Comparison of ENCODE assay signal across 19 mouse cellular contexts in the genomic region with DNA sequence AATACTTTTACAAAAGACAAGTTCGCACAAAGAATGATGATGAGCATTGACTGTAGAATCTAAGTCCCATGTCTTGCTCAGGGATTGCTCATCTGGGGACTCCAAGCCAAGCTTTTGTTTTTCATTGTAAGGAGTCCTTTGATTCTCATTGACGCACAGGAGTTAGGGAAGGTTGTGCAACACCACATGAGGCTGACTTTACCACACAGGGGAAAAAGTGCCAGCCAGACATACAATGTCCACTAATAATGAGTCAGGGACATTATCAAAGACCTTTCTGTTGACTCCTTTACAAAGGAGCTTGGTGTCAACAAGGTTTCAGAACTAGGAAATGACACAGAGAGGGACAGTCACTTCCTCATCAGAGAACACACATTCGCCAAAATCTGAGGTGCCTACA.
A peak's percentile ranks its signal among the peaks of the same experiment; 100 is the strongest.
DNase-seq lines count a peak whose midpoint lies in the region; ATAC-seq and TF ChIP-seq lines count a peak whose summit lies in the region.
"Had no signal": no experiment of that assay in that cellular context is flagged by ENCODE, and none has a peak within 500 bp of the region (broad histone marks: within the 10 kb centered on the region; RNA-seq: fewer than 3 reads in every experiment).

No protein-coding gene starts in this region.

- no peaks in the 10 kb centered on the region for H3K4me1 ChIP-seq in liver, adult 2 months (ENCODE audit: control insufficient read depth, insufficient read depth, low read length)
- H3K4me1 ChIP-seq in liver, embryonic 12.5 days: no peaks in the 10 kb centered on the region
- H3K4me1 ChIP-seq: embryonic facial prominence, embryonic 10.5 days; hindbrain, embryonic 10.5 days; limb, embryonic 13.5 days had no signal

- TF ChIP-seq POLR2A in liver, adult 2 months (IDR thresholded peaks at IDR 0.05; ENCODE audit: extremely low read depth, insufficient read depth, low read length): no peak

- H3K4me3 ChIP-seq in liver, adult 2 months (ENCODE audit: insufficient read depth, low read depth, low read length): no peak overlapping the region
- no peak overlapping the region for H3K4me3 ChIP-seq in liver, embryonic 12.5 days
- H3K4me3 ChIP-seq: embryonic facial prominence, embryonic 10.5 days; forebrain, embryonic 13.5 days; hindbrain, embryonic 10.5 days; limb, embryonic 13.5 days had no signal

- no peak overlapping the region for H3K4me2 ChIP-seq in liver, embryonic 12.5 days
- H3K4me2 ChIP-seq: forebrain, embryonic 13.5 days; limb, embryonic 13.5 days had no signal

- peak; percentile 5 for DNase-seq in liver, adult 2 months (ENCODE audit: extremely low read depth, low read depth, low spot score)
- peak; percentile 81 for DNase-seq in Muller cell, postnatal 12 days (ENCODE audit: inconsistent ontology term)
- peak; percentile 83 for DNase-seq in fibroblast of lung, adult 2 months (ENCODE audit: low read depth)
- no peak for DNase-seq in urinary bladder, postnatal 14 days (ENCODE audit: low spot score)
- no peak for DNase-seq in right cerebral cortex, postnatal 14 days
- DNase-seq in thymus, postnatal 10 days (ENCODE audit: low spot score in 2 of 2): no peak
- DNase-seq: cerebellum, adult 2 months; cerebellum, postnatal 36 days; gastrocnemius, postnatal 10 days; lung, postnatal 36 days; midbrain, embryonic 14.5 days had no signal

- TF ChIP-seq CTCF in liver, adult 2 months (IDR thresholded peaks at IDR 0.05; ENCODE audit: low read depth, low read length): no peak

- H3K9ac ChIP-seq in liver, adult 2 months (ENCODE audit: low read depth, low read length): no peak overlapping the region
- no peak overlapping the region for H3K9ac ChIP-seq in liver, embryonic 12.5 days
- H3K9ac ChIP-seq: forebrain, embryonic 13.5 days; limb, embryonic 13.5 days had no signal

- ATAC-seq in liver, embryonic 12.5 days: no peak
- ATAC-seq: forebrain, embryonic 13.5 days; hindbrain, postnatal 0 days; intestine, postnatal 0 days had no signal

- no peaks in the 10 kb centered on the region for H3K27me3 ChIP-seq in liver, adult 2 months (ENCODE audit: control insufficient read depth, insufficient read depth, low read length)
- no peaks in the 10 kb centered on the region for H3K27me3 ChIP-seq in liver, embryonic 12.5 days (replicated peaks)
- H3K27me3 ChIP-seq: CH12.LX; forebrain, embryonic 13.5 days; limb, embryonic 13.5 days had no signal

- no peak overlapping the region for H3K27ac ChIP-seq in liver, adult 2 months (replicated peaks; ENCODE audit: insufficient read depth, low read depth, low read length)
- H3K27ac ChIP-seq in liver, embryonic 12.5 days: no peak overlapping the region
- H3K27ac ChIP-seq: embryonic facial prominence, embryonic 10.5 days; forebrain, embryonic 13.5 days; hindbrain, embryonic 10.5 days; hindbrain, postnatal 0 days; limb, embryonic 13.5 days had no signal

- no peaks in the 10 kb centered on the region for H3K9me3 ChIP-seq in liver, embryonic 12.5 days (replicated peaks)
- H3K9me3 ChIP-seq: embryonic facial prominence, embryonic 10.5 days; forebrain, embryonic 13.5 days; hindbrain, embryonic 10.5 days; limb, embryonic 13.5 days had no signal

- 69% methylated on average over 3 of the region's 3 CpGs for WGBS in liver, adult 2 months
- 48% methylated on average over 3 of the region's 3 CpGs for WGBS in liver, embryonic 12.5 days (ENCODE audit: insufficient replicate concordance)

- no peaks in the 10 kb centered on the region for H3K79me2 ChIP-seq in liver, adult 2 months (ENCODE audit: control insufficient read depth, insufficient read depth, low read length)

- no peaks in the 10 kb centered on the region for H3K36me3 ChIP-seq in liver, adult 2 months (ENCODE audit: control insufficient read depth, insufficient read depth, low read length)
- no peaks in the 10 kb centered on the region for H3K36me3 ChIP-seq in liver, embryonic 12.5 days

Comparison
In these comparisons a context has a peak if more than half of its experiments do, and no peak if none do; other contexts are left out.
1. DNase-seq: peak in liver, adult 2 months (single experiment), Muller cell, postnatal 12 days (single experiment) and fibroblast of lung, adult 2 months (single experiment); none in urinary bladder, postnatal 14 days (single experiment), right cerebral cortex, postnatal 14 days (single experiment) and thymus, postnatal 10 days (0 of 2).